Mouse (Mus musculus) brain, embryonic 18.5 days (tissue): ENCODE results near the gene Morn1.

Source experiments
- DNase-seq: peaks from one replicate; pipeline ENCODE4 v3.0.0-alpha.2; 2012; ENCODE audit warnings: low read depth, low spot score

Morn1 gene

GRCm38 (mm10) chr4:155189711-155190139 is 103.3 kb downstream of the Morn1 start:
- DNase-seq, result no peak

DNA sequence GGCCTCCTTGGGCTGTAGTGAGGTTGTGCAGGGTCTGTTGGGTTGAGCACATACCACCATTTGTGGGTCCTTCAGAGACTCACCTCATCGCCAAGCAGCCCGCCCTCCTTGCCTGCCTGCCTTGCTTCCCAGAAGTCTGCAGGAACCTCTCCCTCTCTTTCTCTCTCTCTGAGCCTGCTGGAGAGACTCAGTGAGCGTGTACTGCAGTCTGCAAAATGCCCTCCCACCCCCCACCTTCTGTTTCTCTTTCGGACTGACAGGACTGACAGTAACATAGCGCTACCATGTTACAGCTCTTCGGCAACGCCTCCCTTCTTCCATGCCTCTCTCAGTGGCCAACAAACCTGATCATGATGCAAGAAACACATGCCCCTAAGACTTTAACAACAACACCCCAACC is 103.9 kb downstream of the Morn1 start:
- no peak for DNase-seq
